Mouse (Mus musculus) spleen, adult 2 months (tissue): Measurements from ENCODE around the gene Adgrl1.

ENCODE experiments used
- CTCF ChIP-seq: fragments of 200-500 bp; IDR thresholded peaks from 2 replicates; pipeline ENCODE4 v1.5.1; 2011; ENCODE audit warnings: mild to moderate bottlenecking, inconsistent platforms; ENCODE audit not compliant: insufficient read depth, insufficient read length, insufficient replicate concordance; ENCODE audit errors: extremely low read depth
- POLR2A ChIP-seq: fragments of 200-500 bp; IDR thresholded peaks from 2 replicates; pipeline ENCODE4 v1.6.1; 2011; ENCODE audit warnings: low read depth, low read length, inconsistent platforms

GRCm38 (mm10) chr8:83862439-83863268 is 37.3 kb upstream of the Adgrl1 start:
- no peak for TF ChIP-seq POLR2A
- no peak for TF ChIP-seq CTCF
